9 mouse cellular contexts compared by ENCODE assay signal in the genomic region with DNA sequence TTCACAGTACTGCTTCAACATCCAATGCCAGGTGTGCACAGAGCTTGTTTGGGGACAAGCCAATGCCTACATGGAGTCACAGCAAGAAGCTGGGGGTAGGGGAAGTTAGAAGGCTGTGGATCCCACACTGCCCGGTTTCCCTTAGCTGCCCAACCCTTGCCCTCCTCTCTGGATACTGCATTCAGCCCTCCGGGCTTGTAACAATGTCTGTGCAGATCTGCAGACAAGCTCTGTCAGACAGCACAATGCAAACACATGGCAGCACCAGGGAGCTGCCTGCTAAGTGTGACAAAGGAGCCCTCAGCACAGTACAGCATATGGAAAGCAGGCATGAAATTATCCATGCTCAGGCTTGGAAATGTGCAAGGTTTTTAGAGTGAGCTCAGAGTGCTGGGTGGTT.
DNase-seq lines count a peak whose midpoint lies in the region; ATAC-seq and TF ChIP-seq lines count a peak whose summit lies in the region.
"Had no signal": no experiment of that assay in that cellular context is flagged by ENCODE, and none has a peak within 500 bp of the region (broad histone marks: within the 10 kb centered on the region; RNA-seq: fewer than 3 reads in every experiment).

No protein-coding gene starts in this region.

- H3K36me3 ChIP-seq in hindbrain, embryonic 14.5 days (replicated peaks; ENCODE audit: control insufficient read depth, insufficient read depth): no peaks in the 10 kb centered on the region
- no peaks in the 10 kb centered on the region for H3K36me3 ChIP-seq in midbrain, embryonic 11.5 days (ENCODE audit: control insufficient read depth, insufficient read depth, low read length)

- H3K27ac ChIP-seq in hindbrain, embryonic 14.5 days: peak overlapping the region; percentile 77
- H3K27ac ChIP-seq in midbrain, embryonic 11.5 days (ENCODE audit: low read depth, low read length): peak overlapping the region; percentile 74

- H3K4me2 ChIP-seq in hindbrain, embryonic 14.5 days (replicated peaks): no peak overlapping the region
- H3K4me2 ChIP-seq in midbrain, embryonic 11.5 days: no peak overlapping the region

- no peak overlapping the region for H3K4me3 ChIP-seq in hindbrain, embryonic 14.5 days (replicated peaks; ENCODE audit: low read length)
- H3K4me3 ChIP-seq in midbrain, embryonic 11.5 days (ENCODE audit: low read depth, low read length): no peak overlapping the region
- no peak overlapping the region for H3K4me3 ChIP-seq in lung, adult 2 months (replicated peaks; ENCODE audit: extremely low read depth, low read depth, low read length)

- H3K4me1 ChIP-seq in hindbrain, embryonic 14.5 days (replicated peaks; ENCODE audit: control insufficient read depth, insufficient read depth, low read length): peaks cover 6% of the 10 kb centered on the region; the same call in 1 of the 2 replicates
- peaks cover 8% of the 10 kb centered on the region; the same call in 1 of the 2 replicates for H3K4me1 ChIP-seq in midbrain, embryonic 11.5 days (ENCODE audit: control insufficient read depth, insufficient read depth, low read length)
- no peaks in the 10 kb centered on the region for H3K4me1 ChIP-seq in lung, adult 2 months (ENCODE audit: control insufficient read depth, insufficient read depth, low read length)

- no peak for TF ChIP-seq CTCF in lung, adult 2 months (IDR thresholded peaks at IDR 0.05; ENCODE audit: insufficient read depth, low read length)

- 2% methylated on average over 2 of the region's 2 CpGs for WGBS in hindbrain, embryonic 14.5 days
- WGBS in midbrain, embryonic 11.5 days: 12% methylated on average over 2 of the region's 2 CpGs
- WGBS in lung, adult 2 months: 66% methylated on average over 2 of the region's 2 CpGs

- no peak for TF ChIP-seq POLR2A in lung, adult 2 months (IDR thresholded peaks at IDR 0.05; ENCODE audit: borderline replicate concordance, extremely low read depth, low read depth, low read length)

- H3K9me3 ChIP-seq in hindbrain, embryonic 14.5 days (ENCODE audit: control insufficient read depth, low read length): no peaks in the 10 kb centered on the region
- H3K9me3 ChIP-seq in midbrain, embryonic 11.5 days (ENCODE audit: control insufficient read depth, low read length): no peaks in the 10 kb centered on the region

- H3K9ac ChIP-seq in hindbrain, embryonic 14.5 days: peak overlapping the region; percentile 32; the same call in 1 of the 2 replicates
- no peak overlapping the region for H3K9ac ChIP-seq in midbrain, embryonic 11.5 days (ENCODE audit: low read length)

- peak; percentile 8 for DNase-seq in right cerebral cortex, adult 18-20 months
- no peak for DNase-seq in right cerebral cortex, postnatal 14 days
- peak; percentile 69 for DNase-seq in hindbrain, embryonic 14.5 days (ENCODE audit: low spot score)
- DNase-seq in midbrain, embryonic 11.5 days (ENCODE audit: low spot score, missing footprints): peak; percentile 93
- DNase-seq in heart, postnatal 4 days: no peak
- no peak for DNase-seq in ovary, postnatal 14 days (ENCODE audit: low spot score)
- no peak for DNase-seq in lung, adult 2 months
- no peak for DNase-seq in adrenal gland, postnatal 25 days
- DNase-seq: lung, postnatal 36 days had no signal

- H3K27me3 ChIP-seq in hindbrain, embryonic 14.5 days (ENCODE audit: control insufficient read depth, insufficient read depth, low read length): no peaks in the 10 kb centered on the region
- no peaks in the 10 kb centered on the region for H3K27me3 ChIP-seq in midbrain, embryonic 11.5 days (ENCODE audit: control insufficient read depth, insufficient read depth, low read length)

- ATAC-seq in hindbrain, embryonic 14.5 days (ENCODE audit: low FRiP score): peak; percentile 95
- ATAC-seq in midbrain, embryonic 11.5 days (ENCODE audit: low FRiP score): peak; percentile 98

Comparison
In these comparisons a context has a peak if more than half of its experiments do, and no peak if none do; other contexts are left out.
1. DNase-seq: peak in right cerebral cortex, adult 18-20 months (single experiment), hindbrain, embryonic 14.5 days (single experiment) and midbrain, embryonic 11.5 days (single experiment); none in right cerebral cortex, postnatal 14 days (single experiment), heart, postnatal 4 days (single experiment), ovary, postnatal 14 days (single experiment), lung, adult 2 months (single experiment) and adrenal gland, postnatal 25 days (single experiment).